20 mouse cellular contexts compared by ENCODE assay signal in genomic region chr14:71799861-71800260, GRCm38 (mm10).
A peak's percentile ranks its signal among the peaks of the same experiment; 100 is the strongest.
DNase-seq lines count a peak whose midpoint lies in the region; ATAC-seq lines count a peak whose summit lies in the region.
"Had no signal": no experiment of that assay in that cellular context is flagged by ENCODE, and none has a peak within 500 bp of the region (broad histone marks: within the 10 kb centered on the region; RNA-seq: fewer than 3 reads in every experiment).

No protein-coding gene starts in this region.

- no peaks in the 10 kb centered on the region for H3K9me3 ChIP-seq in hindbrain, embryonic 13.5 days
- H3K9me3 ChIP-seq in hindbrain, embryonic 12.5 days (replicated peaks), result no peaks in the 10 kb centered on the region
- no peaks in the 10 kb centered on the region for H3K9me3 ChIP-seq in midbrain, embryonic 13.5 days
- no peaks in the 10 kb centered on the region for H3K9me3 ChIP-seq in midbrain, embryonic 10.5 days (replicated peaks)
- H3K9me3 ChIP-seq in forebrain, embryonic 16.5 days (ENCODE audit: control insufficient read depth, low read length), result no peaks in the 10 kb centered on the region
- H3K9me3 ChIP-seq: embryonic facial prominence, embryonic 13.5 days; heart, embryonic 15.5 days had no signal

- peak overlapping the region; percentile 7; the same call in 1 of the 2 replicates for H3K4me2 ChIP-seq in hindbrain, embryonic 13.5 days
- no peak overlapping the region for H3K4me2 ChIP-seq in hindbrain, embryonic 12.5 days (replicated peaks)
- H3K4me2 ChIP-seq in midbrain, embryonic 13.5 days (replicated peaks), result 0 out of 2 replicates have a peak overlapping the region, but pooled peaks have one; percentile 5
- H3K4me2 ChIP-seq in forebrain, embryonic 16.5 days (ENCODE audit: low read length), result no peak overlapping the region; the same call in 1 of the 2 replicates
- H3K4me2 ChIP-seq: embryonic facial prominence, embryonic 13.5 days; heart, embryonic 15.5 days had no signal

- no peaks in the 10 kb centered on the region for H3K36me3 ChIP-seq in hindbrain, embryonic 13.5 days
- no peaks in the 10 kb centered on the region for H3K36me3 ChIP-seq in hindbrain, embryonic 12.5 days
- H3K36me3 ChIP-seq in midbrain, embryonic 13.5 days, result no peaks in the 10 kb centered on the region
- H3K36me3 ChIP-seq in midbrain, embryonic 10.5 days, result no peaks in the 10 kb centered on the region
- no peaks in the 10 kb centered on the region for H3K36me3 ChIP-seq in forebrain, embryonic 16.5 days (ENCODE audit: control insufficient read depth, insufficient read depth)
- H3K36me3 ChIP-seq: embryonic facial prominence, embryonic 13.5 days; heart, embryonic 15.5 days had no signal

- H3K4me3 ChIP-seq in hindbrain, embryonic 13.5 days, result no peak overlapping the region
- no peak overlapping the region for H3K4me3 ChIP-seq in hindbrain, embryonic 12.5 days
- no peak overlapping the region for H3K4me3 ChIP-seq in midbrain, embryonic 13.5 days (replicated peaks)
- H3K4me3 ChIP-seq in midbrain, embryonic 10.5 days, result no peak overlapping the region
- H3K4me3 ChIP-seq in forebrain, embryonic 16.5 days (replicated peaks; ENCODE audit: low read length), result no peak overlapping the region
- H3K4me3 ChIP-seq: embryonic facial prominence, embryonic 13.5 days; heart, embryonic 15.5 days had no signal

- peaks cover 6% of the 10 kb centered on the region; the same call in 1 of the 2 replicates for H3K4me1 ChIP-seq in hindbrain, embryonic 13.5 days (replicated peaks)
- H3K4me1 ChIP-seq in hindbrain, embryonic 12.5 days, result no peaks in the 10 kb centered on the region; the same call in 1 of the 2 replicates
- H3K4me1 ChIP-seq in midbrain, embryonic 13.5 days (replicated peaks), result peaks cover 6% of the 10 kb centered on the region; the same call in 1 of the 2 replicates
- H3K4me1 ChIP-seq in midbrain, embryonic 10.5 days, result peaks cover 4% of the 10 kb centered on the region; the same call in 1 of the 2 replicates
- peaks cover 3% of the 10 kb centered on the region for H3K4me1 ChIP-seq in forebrain, embryonic 16.5 days (replicated peaks; ENCODE audit: control insufficient read depth, insufficient read depth, low read length)
- H3K4me1 ChIP-seq: embryonic facial prominence, embryonic 13.5 days; heart, embryonic 15.5 days had no signal

- ATAC-seq in hindbrain, embryonic 13.5 days (ENCODE audit: low FRiP score), result no peak
- ATAC-seq in hindbrain, embryonic 12.5 days (ENCODE audit: low FRiP score), result no peak
- 0 out of 2 replicates have a peak, but pooled peaks have one; percentile 34 for ATAC-seq in midbrain, embryonic 13.5 days
- ATAC-seq in forebrain, embryonic 16.5 days, result peak; percentile 66
- ATAC-seq: liver, postnatal 0 days had no signal

- peak overlapping the region; percentile 26; the same call in 1 of the 2 replicates for H3K27ac ChIP-seq in hindbrain, embryonic 13.5 days
- no peak overlapping the region for H3K27ac ChIP-seq in hindbrain, embryonic 12.5 days
- H3K27ac ChIP-seq in midbrain, embryonic 13.5 days, result no peak overlapping the region
- no peak overlapping the region for H3K27ac ChIP-seq in midbrain, embryonic 10.5 days (replicated peaks)
- H3K27ac ChIP-seq in forebrain, embryonic 16.5 days (ENCODE audit: low read length), result no peak overlapping the region; the same call in 1 of the 2 replicates
- H3K27ac ChIP-seq: embryonic facial prominence, embryonic 13.5 days; heart, embryonic 15.5 days had no signal

- H3K27me3 ChIP-seq in hindbrain, embryonic 13.5 days, result no peaks in the 10 kb centered on the region
- no peaks in the 10 kb centered on the region for H3K27me3 ChIP-seq in hindbrain, embryonic 12.5 days
- no peaks in the 10 kb centered on the region for H3K27me3 ChIP-seq in midbrain, embryonic 13.5 days
- H3K27me3 ChIP-seq in midbrain, embryonic 10.5 days (ENCODE audit: low read depth, poor library complexity, severe bottlenecking), result no peaks in the 10 kb centered on the region
- H3K27me3 ChIP-seq in forebrain, embryonic 16.5 days (replicated peaks; ENCODE audit: control insufficient read depth, insufficient read depth, low read length), result no peaks in the 10 kb centered on the region
- H3K27me3 ChIP-seq: embryonic facial prominence, embryonic 13.5 days; heart, embryonic 15.5 days had no signal

- no peak for DNase-seq in midbrain, embryonic 10.5 days (ENCODE audit: low spot score)
- DNase-seq in layer of hippocampus, postnatal 36 days, result peak; percentile 30 to 37
- no peak for DNase-seq in cerebellum, postnatal 36 days
- DNase-seq in heart, postnatal 10 days, result no peak
- DNase-seq: adrenal gland, postnatal 14 days; B cell, adult 2 months; cerebellum, adult 9-10 months; heart, adult 18-20 months; kidney, adult 2 months; kidney, postnatal 36 days; liver; liver, postnatal 0 days; lung, postnatal 14 days; thymus, postnatal 25 days had no signal

- WGBS in hindbrain, embryonic 13.5 days, result 45% methylated on average over 4 of the region's 4 CpGs
- WGBS in hindbrain, embryonic 12.5 days, result 49% methylated on average over 4 of the region's 4 CpGs
- 31% methylated on average over 4 of the region's 4 CpGs for WGBS in midbrain, embryonic 13.5 days
- 67% methylated on average over 4 of the region's 4 CpGs for WGBS in midbrain, embryonic 10.5 days
- WGBS in forebrain, embryonic 16.5 days, result 39% methylated on average over 4 of the region's 4 CpGs

- H3K9ac ChIP-seq in hindbrain, embryonic 13.5 days, result no peak overlapping the region
- H3K9ac ChIP-seq in hindbrain, embryonic 12.5 days, result no peak overlapping the region
- H3K9ac ChIP-seq in midbrain, embryonic 13.5 days (replicated peaks), result no peak overlapping the region
- H3K9ac ChIP-seq in forebrain, embryonic 16.5 days (replicated peaks; ENCODE audit: low read depth, low read length), result no peak overlapping the region
- H3K9ac ChIP-seq: embryonic facial prominence, embryonic 13.5 days; heart, embryonic 15.5 days; liver, postnatal 0 days had no signal

- intact Hi-C loops in heart, postnatal 10 days (cut with DNase I), result no loop called here

Comparison
In these comparisons a context has a peak if more than half of its experiments do, and no peak if none do; other contexts are left out.
1. H3K4me2 ChIP-seq: peak in hindbrain, embryonic 13.5 days (single experiment) and midbrain, embryonic 13.5 days (single experiment); none in hindbrain, embryonic 12.5 days (single experiment) and forebrain, embryonic 16.5 days (single experiment).
2. ATAC-seq: peak in midbrain, embryonic 13.5 days (single experiment) and forebrain, embryonic 16.5 days (single experiment); none in hindbrain, embryonic 13.5 days (single experiment) and hindbrain, embryonic 12.5 days (single experiment).
3. DNase-seq: peak in layer of hippocampus, postnatal 36 days (2 of 2); none in midbrain, embryonic 10.5 days (single experiment), cerebellum, postnatal 36 days (0 of 2) and heart, postnatal 10 days (0 of 2).